Mouse (Mus musculus) lung, postnatal 4 days (tissue): ENCODE measurements at regions not wholly inside any gene's neighbourhood (a gene's known extent, or its start where the extent isn't known, plus 50 kb on each side); places are given as distances from the start of the nearest gene placed in this dataset.

ENCODE experiments used
- DNase-seq, 2 experiments: peaks; one replicate each; pipeline ENCODE4 v3.0.0; 2021

- no peak for DNase-seq
Measured at GRCm38 (mm10) chr15:61489731-61490130, 566.9 kb upstream of the A1bg start.

- DNase-seq: peak; percentile 33 to 55
Measured at GRCm38 (mm10) chr15:61481861-61482260, 559.0 kb upstream of the A1bg start.

GRCm38 (mm10) chr15:61473900-61474299 is 551.1 kb upstream of the A1bg start:
- DNase-seq: no peak

DNA sequence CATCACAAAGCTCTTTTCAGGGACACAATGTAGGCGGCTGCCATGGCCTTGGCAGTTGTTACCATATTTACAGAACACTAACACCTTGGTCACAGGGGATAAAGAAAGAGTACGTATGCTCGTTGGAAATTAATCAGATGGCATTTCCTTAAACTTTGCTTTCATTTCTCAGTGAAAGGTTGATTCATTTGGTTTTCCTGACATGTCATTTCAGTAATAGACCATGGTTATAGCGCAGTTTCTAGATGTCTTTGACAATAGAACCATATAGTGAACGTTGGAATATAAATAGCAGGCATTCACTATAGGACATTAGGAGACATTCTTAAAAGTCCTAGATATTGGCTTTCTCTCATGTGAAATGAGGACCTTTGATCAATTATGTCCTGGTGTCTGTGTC is 532.2 kb upstream of the A1bg start:
- no peak for DNase-seq

DNA sequence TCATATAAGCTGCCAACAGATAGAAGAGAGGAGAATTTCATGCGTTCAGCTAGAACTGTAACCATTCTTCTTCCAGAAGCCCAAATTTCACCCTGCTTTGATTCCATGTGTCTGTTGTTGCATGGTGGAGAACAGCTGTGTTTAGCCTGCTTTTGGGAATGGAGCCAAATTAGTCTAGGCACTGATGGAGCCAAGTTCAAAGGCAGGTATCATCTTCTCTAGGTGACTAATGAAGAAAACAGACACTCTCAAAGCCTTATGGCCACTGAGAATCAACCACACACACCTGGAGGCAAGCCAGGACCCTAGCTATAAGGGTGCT is 531.5 kb upstream of the A1bg start:
- no peak for DNase-seq

GRCm38 (mm10) chr15:61453656-61454349 is 531.0 kb upstream of the A1bg start:
- no peak for DNase-seq

DNA sequence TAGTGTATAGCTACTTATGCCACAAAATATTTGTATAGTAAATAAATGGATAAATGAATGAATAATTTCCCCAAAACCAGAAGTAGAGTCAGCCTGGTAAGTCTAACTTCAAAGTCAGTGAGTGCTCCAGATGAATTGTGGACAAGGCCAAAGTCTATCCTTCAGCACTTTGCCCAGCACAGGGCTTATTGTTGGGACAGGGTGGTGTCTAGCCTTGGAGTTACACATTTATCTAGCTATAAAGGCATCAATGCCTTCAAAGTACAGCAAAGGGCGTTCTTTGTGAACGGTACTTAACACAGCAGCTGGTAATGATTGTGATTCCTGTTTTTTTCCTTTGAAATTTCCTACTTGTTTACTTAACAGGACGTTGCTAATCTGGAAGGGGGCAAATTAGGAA is 527.4 kb upstream of the A1bg start:
- DNase-seq: no peak

DNA sequence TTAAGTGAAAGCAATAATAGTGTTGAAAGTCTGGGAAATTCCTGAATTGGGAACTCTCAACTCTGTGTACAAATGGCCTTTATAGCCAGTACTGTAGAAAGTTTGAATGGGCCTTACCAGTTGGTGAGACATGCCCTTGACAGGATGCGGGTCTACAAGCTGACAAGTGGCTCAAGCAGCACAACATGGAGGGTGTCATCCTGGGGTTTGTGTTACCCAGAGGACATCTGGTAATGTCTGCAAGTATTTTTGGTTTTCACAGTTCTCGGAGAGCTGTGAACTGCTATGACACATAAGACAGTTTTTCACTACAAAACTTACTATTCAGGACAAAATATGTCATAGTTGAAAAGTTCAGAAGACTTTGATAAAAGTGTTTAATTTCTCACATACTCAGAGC is 525.7 kb upstream of the A1bg start:
- no peak for DNase-seq

GRCm38 (mm10) chr15:61446053-61446840 is 523.4 kb upstream of the A1bg start:
- no peak for DNase-seq

GRCm38 (mm10) chr15:61441734-61442398 is 519.1 kb upstream of the A1bg start:
- DNase-seq: no peak

GRCm38 (mm10) chr15:61441012-61441411 is 518.2 kb upstream of the A1bg start:
- DNase-seq: no peak

DNA sequence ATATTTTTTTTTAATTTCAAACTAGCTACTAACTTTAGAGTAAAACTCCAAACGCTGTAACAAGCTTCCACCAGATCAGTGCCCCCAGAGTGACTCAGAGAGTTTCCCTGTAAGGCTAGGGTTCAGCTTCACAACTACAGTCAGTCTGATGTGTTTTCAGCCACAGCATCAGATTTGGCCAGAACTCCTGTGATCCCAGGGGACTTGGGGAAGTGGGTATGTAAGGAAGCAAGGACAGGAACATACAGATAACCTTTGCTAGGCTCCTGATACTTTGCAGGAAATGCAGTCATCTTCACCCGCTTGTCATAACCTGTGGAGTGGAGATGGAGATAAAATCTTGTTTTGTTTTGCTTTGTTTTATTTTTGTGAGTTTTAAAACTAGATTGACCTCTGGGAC is 517.5 kb upstream of the A1bg start:
- no peak for DNase-seq

- peak; percentile 24 to 33 for DNase-seq
Measured at GRCm38 (mm10) chr15:61439623-61440170, 516.9 kb upstream of the A1bg start.

GRCm38 (mm10) chr15:61428818-61429415 is 506.1 kb upstream of the A1bg start:
- DNase-seq: no peak

- DNase-seq: no peak
Measured at GRCm38 (mm10) chr15:61422989-61423388, 500.2 kb upstream of the A1bg start.

DNA sequence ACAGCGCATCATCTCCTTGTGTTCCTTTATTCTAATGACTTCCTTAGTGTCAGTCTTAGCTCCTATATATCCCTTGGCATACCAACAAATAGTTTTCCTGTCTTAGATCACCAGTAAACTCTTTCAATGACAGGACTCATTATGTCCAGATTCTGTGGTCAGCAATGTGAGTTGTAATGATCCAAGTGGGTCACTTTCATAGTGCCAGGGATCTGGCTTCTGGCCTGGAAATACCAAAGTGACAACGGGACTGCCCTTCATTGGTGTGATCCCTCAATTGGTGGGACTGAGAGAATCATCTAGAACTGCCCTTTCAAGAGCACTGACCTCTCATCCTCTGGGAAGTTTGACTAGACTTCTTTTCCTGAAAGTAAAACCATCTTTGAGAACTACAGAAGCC is 494.7 kb upstream of the A1bg start:
- no peak for DNase-seq

- no peak for DNase-seq
Measured at GRCm38 (mm10) chr15:61416841-61417240, 494.0 kb upstream of the A1bg start.

DNA sequence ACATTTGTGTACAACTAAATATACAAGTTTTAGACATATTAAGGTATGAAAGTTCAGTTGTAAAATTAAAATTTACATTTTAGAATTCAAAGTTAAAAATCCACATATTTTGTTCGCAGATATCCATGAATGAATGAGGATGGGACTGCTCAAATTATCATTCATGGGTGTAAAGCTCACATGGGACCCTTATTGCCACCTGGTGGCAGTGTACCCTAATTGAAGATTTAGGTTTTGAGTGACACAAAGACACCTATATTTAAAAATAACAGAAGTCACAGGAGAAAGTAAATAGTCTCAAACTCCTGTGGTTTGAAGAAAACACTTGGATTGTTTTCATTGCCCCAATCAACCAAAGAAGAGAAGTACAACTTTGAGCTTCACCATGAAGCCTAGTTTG is 492.8 kb upstream of the A1bg start:
- no peak for DNase-seq

GRCm38 (mm10) chr15:61411821-61412220 is 489.0 kb upstream of the A1bg start:
- DNase-seq: no peak

DNA sequence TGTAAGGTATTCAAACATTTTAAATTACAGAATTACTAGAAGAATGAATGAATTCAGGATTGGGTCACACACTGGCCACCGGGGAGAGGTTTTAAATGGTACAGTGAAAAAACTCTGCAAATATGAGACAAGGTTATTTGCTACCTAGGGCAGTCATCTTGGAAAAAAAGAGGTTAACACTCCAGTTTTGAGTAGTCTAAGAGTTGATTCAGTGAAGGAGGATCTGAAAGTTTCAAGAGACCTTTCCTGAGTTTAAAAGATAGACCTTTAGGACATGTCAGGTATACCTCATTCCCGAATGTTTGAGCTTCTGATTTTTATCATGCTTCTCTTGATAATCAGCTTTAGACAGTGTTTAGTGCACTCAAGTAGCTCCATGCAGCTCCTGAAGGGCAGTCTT is 488.0 kb upstream of the A1bg start:
- no peak for DNase-seq

DNA sequence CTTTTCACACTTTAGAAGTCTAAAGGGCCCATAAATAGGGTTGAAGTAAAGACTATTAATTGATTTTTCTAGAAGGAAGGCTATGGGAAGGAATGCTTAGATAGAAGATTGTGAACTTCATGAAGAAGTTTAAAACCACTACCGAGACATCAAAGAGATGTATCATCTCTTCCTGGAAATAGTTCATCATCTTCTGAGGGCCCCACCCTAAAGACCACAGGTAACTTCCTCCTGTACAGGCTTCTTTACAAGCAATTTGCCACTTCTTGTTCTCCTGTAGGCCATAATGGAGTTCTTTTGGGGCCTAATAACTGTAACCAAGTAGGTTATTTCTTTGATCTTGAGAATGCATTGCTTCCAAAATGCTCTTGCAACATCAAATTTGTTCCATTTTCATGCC is 485.8 kb upstream of the A1bg start:
- no peak for DNase-seq

DNA sequence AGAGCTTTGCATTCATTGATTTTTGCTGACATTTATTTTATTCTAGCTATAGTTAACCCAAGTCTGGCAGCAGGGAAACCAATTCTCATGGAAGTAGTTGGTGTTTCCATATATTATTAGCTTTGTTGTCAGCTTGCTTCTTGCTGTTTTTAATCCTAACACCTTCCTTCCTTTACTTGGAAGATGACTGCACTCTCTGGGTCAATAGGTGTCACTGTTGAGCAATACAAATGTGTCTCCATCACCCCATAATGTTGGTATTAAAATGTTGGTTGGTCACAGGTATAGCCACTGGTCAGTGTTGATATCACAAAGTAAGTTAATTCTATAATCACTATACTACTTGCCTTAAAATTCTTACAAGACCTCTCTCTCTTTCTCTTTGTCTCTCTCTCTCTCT is 477.9 kb upstream of the A1bg start:
- no peak for DNase-seq

DNA sequence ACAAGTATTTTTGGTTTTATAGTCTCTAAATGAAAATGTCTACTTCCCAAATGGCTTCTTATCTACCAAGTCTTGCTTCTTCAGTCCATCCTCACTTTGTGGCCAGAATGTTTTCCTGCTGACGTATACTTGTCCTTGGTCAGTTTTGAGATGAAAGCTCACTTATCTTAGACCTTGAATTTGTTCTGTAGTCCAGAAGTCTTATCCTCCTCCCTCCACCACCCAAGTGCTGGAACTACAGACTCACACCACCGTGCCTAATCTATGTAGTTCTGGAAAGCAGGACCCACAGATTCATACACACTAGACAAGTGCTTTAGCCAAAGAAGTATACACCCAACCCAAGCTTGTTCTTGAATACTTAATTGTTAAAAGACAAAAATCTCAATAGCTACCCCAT is 477.2 kb upstream of the A1bg start:
- DNase-seq: no peak

- no peak for DNase-seq
Measured at GRCm38 (mm10) chr15:61398829-61399228, 476.0 kb upstream of the A1bg start.
